Mouse (Mus musculus): Measurements from ENCODE around the gene Nab2. TPM values are rescaled to one million over a fixed set of nuclear protein-coding genes. Genes with fewer than 3 reads are reported as not detected.

Gene Nab2
- polyA plus RNA-seq (2015; fragmentation: Nextera tagmentation; extraction: Ambion mirVana) = 9.9 and 10.1 TPM in 2 replicates

DNA sequence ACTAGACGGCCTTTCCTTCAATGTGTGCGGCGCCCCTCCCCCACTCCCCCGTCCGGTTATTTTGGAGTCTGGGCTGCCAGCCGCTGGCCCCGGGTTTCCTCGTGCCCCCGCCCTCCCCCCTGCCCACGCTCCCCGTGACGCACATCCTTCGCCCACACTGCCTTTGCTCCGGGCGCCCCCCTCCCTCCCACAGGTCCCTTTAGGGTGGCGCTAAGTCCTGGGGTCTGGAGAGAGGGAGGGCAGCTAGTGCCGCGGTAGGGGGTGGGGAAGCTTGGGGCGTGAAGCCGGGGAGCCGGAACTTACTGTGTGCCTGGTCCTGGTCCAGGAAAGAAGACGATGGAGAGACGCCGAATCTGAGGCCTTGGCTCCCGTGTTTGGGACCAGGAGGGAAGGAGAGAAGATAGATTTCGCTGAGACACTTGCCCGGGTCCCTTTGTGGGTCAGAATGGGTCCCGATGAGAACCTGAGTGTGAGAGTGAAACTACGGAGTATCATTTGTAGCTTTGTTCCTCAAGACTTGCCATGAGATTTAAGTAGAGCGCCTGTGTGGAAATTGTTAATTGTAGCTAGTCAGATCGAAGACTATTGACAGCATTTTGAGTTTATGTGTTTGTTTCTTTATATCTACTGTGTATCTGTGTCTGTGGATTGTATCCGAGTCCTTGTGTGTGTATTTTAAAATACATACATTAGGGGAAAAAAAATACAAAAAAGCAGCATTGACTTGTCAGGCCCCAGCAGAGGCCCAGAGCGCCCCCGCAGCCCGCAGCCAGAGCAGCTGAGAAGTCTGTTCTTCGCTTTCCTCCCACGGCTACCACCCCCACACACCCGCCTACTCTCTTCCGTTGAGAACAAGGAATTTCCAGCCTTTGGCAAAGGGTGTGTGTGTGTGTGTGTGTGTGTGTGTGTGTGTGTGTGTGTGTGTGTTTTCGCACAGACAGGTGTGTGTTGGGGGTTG, at the start of gene Nab2:
Gene Nab2, minus strand, starts transcription at position 476 of the 958 bp plus-strand sequence.
- Histone ChIP-seq H3K27ac (ENCODE audit: low read length) (peak within 1 kb of the TSS; percentile 98), H3K9me3 (replicated peaks; ENCODE audit: control insufficient read depth, low read length) (no peaks in the 10 kb centered on the region), H3K4me2 (ENCODE audit: low read depth, low read length) (peak within 1 kb of the TSS; percentile 64), H3K27me3 (ENCODE audit: control insufficient read depth, insufficient read depth, low read length) (no peaks in the 10 kb centered on the region), H3K9ac (ENCODE audit: low read length) (peak within 1 kb of the TSS; percentile 83), H3K4me3 (replicated peaks; ENCODE audit: low read length) (peak within 1 kb of the TSS; percentile 58), H3K4me1 (ENCODE audit: control insufficient read depth, insufficient read depth, low read length) (peaks cover 27% of the 10 kb centered on the region), H3K36me3 (ENCODE audit: control insufficient read depth, insufficient read depth, low read length) (no peaks in the 10 kb centered on the region)
- 2% methylated on average over 40 of the region's 40 CpGs for WGBS
- ATAC-seq (ENCODE audit: insufficient read depth, low FRiP score) = peak; percentile 51

DNA sequence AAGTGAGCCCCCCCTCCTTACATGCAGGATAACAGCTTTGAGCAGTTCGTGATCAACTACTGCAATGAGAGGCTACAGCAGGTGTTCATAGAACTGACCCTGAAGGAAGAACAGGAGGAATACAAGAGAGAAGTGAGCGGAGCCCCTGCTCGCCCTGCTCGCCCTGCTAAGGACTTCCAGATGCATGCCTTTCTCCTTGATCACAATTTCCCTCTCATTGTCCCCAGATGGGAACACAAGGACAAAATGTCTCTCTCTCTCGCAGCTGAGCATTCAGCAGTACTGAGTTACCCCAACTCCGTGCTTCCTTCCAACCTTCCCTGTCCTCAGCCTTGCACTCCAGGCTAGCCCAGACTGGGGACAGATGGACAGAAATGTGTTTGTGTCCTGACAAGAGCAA, 44.4 kb upstream of the Nab2 start:
- no peaks in the 10 kb centered on the region for H3K9me3 ChIP-seq (replicated peaks; ENCODE audit: control insufficient read depth, low read length)
- no peak overlapping the region for H3K9ac ChIP-seq (ENCODE audit: low read length)
- WGBS = 77% methylated on average over 6 of the region's 6 CpGs
- no peaks in the 10 kb centered on the region for H3K4me1 ChIP-seq (ENCODE audit: control insufficient read depth, insufficient read depth, low read length)
- H3K36me3 ChIP-seq (ENCODE audit: control insufficient read depth, insufficient read depth, low read length) = no peaks in the 10 kb centered on the region
- no peaks in the 10 kb centered on the region for H3K27me3 ChIP-seq (ENCODE audit: control insufficient read depth, insufficient read depth, low read length)
- no peak overlapping the region for H3K4me2 ChIP-seq (ENCODE audit: low read depth, low read length)
- ATAC-seq (ENCODE audit: insufficient read depth, low FRiP score) = no peak
- no peak overlapping the region for H3K4me3 ChIP-seq (replicated peaks; ENCODE audit: low read length)
- H3K27ac ChIP-seq (ENCODE audit: low read length) = no peak overlapping the region

DNA sequence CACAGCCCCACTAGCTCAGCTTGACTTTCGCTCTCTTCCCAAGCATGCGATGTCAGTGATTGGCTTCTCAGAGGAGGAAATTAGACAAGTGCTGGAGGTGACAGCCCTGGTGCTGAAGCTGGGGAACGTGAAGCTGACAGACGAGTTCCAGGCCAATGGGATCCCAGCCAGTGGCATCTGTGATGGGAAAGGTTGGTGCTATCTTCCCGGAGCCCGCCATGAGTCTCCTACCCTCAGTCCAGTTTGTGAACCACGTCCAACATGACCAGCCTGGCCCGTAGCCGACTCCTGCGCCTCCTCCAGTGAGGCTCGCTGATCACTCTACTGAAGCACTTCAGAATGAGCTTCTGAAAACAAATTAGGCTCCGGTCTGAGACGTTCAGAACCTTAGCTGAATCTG, 42.0 kb upstream of the Nab2 start:
- WGBS = 74% methylated on average over 13 of the region's 13 CpGs
- Histone ChIP-seq H3K27me3 (ENCODE audit: control insufficient read depth, insufficient read depth, low read length) (no peaks in the 10 kb centered on the region), H3K9me3 (replicated peaks; ENCODE audit: control insufficient read depth, low read length) (no peaks in the 10 kb centered on the region)

DNA sequence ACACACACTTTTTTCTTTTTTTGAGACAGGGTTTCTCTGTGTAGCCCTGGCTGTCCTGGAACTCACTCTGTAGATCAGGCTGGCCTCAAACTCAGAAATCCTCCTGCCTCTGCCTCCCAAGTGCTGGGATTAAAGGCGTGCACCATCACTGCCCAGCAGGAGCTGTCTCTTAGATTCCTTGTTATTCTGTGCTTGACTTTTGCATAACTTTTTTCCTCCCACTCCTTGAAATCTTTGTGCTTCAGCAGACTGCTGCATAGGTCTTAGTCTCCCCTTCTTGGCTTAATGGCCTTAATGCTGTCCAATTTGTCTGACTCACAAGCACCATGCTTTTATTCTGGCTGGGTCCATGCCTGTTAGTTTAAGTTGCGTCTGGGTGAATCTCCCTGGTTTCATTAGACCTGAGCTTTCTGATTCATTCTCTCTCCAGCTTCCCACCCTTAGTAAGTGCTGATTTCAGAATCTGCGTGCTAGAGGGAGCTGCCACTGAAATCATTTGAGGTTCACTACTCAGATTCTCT, 40.5 kb upstream of the Nab2 start:
- WGBS = 79% methylated on average over 3 of the region's 3 CpGs

More for the DNA sequence above, 42.0 kb upstream of the Nab2 start:
- no peaks in the 10 kb centered on the region for H3K4me1 ChIP-seq (ENCODE audit: control insufficient read depth, insufficient read depth, low read length)
- no peak overlapping the region for H3K4me3 ChIP-seq (replicated peaks; ENCODE audit: low read length)
- no peaks in the 10 kb centered on the region for H3K36me3 ChIP-seq (ENCODE audit: control insufficient read depth, insufficient read depth, low read length)
- no peak overlapping the region for H3K4me2 ChIP-seq (ENCODE audit: low read depth, low read length)
- no peak overlapping the region for H3K27ac ChIP-seq (ENCODE audit: low read length)
- H3K9ac ChIP-seq (ENCODE audit: low read length) = no peak overlapping the region
- ATAC-seq (ENCODE audit: insufficient read depth, low FRiP score) = no peak

DNA sequence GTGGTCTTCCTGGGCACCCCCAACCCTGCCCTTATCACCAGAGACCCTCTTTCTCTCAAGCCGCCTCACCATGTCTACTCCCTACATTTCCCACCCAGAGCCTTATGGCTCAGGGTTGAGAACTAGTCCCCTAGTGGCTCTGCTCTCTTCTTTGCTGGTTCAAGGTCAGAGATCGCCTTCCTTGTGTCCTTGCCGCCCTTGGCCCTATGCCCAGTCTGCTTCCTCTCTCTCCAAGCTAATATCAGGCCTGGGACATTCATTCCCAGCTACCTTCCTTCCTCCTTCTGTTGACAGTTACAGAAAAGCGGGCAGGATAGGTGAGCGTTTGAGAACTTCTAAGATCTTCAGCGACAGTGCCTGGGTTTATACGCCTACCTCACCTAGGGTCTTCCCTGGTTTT, 39.4 kb upstream of the Nab2 start:
- H3K4me2 ChIP-seq (ENCODE audit: low read depth, low read length) = no peak overlapping the region
- no peak for ATAC-seq (ENCODE audit: insufficient read depth, low FRiP score)
- no peak overlapping the region for H3K9ac ChIP-seq (ENCODE audit: low read length)
- no peak overlapping the region for H3K4me3 ChIP-seq (replicated peaks; ENCODE audit: low read length)
- no peaks in the 10 kb centered on the region for H3K9me3 ChIP-seq (replicated peaks; ENCODE audit: control insufficient read depth, low read length)
- H3K4me1 ChIP-seq (ENCODE audit: control insufficient read depth, insufficient read depth, low read length) = no peaks in the 10 kb centered on the region
- H3K36me3 ChIP-seq (ENCODE audit: control insufficient read depth, insufficient read depth, low read length) = no peaks in the 10 kb centered on the region
- 72% methylated on average over 7 of the region's 7 CpGs for WGBS
- no peaks in the 10 kb centered on the region for H3K27me3 ChIP-seq (ENCODE audit: control insufficient read depth, insufficient read depth, low read length)
- no peak overlapping the region for H3K27ac ChIP-seq (ENCODE audit: low read length)

More for the DNA sequence above, 40.5 kb upstream of the Nab2 start:
- H3K4me3 ChIP-seq (replicated peaks; ENCODE audit: low read length) = no peak overlapping the region
- H3K27ac ChIP-seq (ENCODE audit: low read length) = no peak overlapping the region
- no peaks in the 10 kb centered on the region for H3K9me3 ChIP-seq (replicated peaks; ENCODE audit: control insufficient read depth, low read length)
- no peak overlapping the region for H3K4me2 ChIP-seq (ENCODE audit: low read depth, low read length)
- ATAC-seq (ENCODE audit: insufficient read depth, low FRiP score) = no peak
- H3K27me3 ChIP-seq (ENCODE audit: control insufficient read depth, insufficient read depth, low read length) = no peaks in the 10 kb centered on the region
- H3K9ac ChIP-seq (ENCODE audit: low read length) = no peak overlapping the region
- no peaks in the 10 kb centered on the region for H3K36me3 ChIP-seq (ENCODE audit: control insufficient read depth, insufficient read depth, low read length)
- H3K4me1 ChIP-seq (ENCODE audit: control insufficient read depth, insufficient read depth, low read length) = no peaks in the 10 kb centered on the region

- H3K27me3 ChIP-seq (ENCODE audit: control insufficient read depth, insufficient read depth, low read length) = no peaks in the 10 kb centered on the region
- no peaks in the 10 kb centered on the region for H3K36me3 ChIP-seq (ENCODE audit: control insufficient read depth, insufficient read depth, low read length)
- no peaks in the 10 kb centered on the region for H3K9me3 ChIP-seq (replicated peaks; ENCODE audit: control insufficient read depth, low read length)
- no peak overlapping the region for H3K4me3 ChIP-seq (replicated peaks; ENCODE audit: low read length)
- ATAC-seq (ENCODE audit: insufficient read depth, low FRiP score) = no peak
- no peak overlapping the region for H3K4me2 ChIP-seq (ENCODE audit: low read depth, low read length)
- 94% methylated on average over 4 of the region's 4 CpGs for WGBS
- H3K27ac ChIP-seq (ENCODE audit: low read length) = no peak overlapping the region
- no peak overlapping the region for H3K9ac ChIP-seq (ENCODE audit: low read length)
- no peaks in the 10 kb centered on the region for H3K4me1 ChIP-seq (ENCODE audit: control insufficient read depth, insufficient read depth, low read length)
These were observed 37.4 kb upstream of the Nab2 start for GRCm38 (mm10) chr10:127705783-127706182.

DNA sequence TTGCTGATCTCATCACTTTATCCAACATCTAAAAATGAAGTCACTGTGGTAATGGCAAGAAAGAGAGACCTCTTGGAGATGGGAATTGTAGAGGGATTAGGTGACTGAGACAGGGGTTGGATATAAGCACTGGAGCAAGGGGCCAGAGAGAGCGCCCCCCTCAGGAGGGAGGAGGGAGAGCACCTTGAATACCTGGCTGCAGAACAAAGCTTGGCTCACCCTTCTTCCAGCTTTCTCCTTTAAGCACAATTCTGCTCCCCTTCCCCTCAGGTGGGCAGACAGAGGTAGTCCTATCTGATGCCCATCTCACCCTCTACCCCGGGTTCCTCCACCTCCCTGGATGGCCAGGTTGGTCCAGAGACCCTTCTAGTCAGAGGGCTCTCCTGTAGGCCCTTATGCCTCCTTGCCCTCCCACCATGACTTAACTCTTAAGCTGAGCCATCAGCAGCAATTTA, 36.4 kb upstream of the Nab2 start, which contains the start of gene Myo1a:
Gene Myo1a, plus strand, starts transcription at position 405 of the 455 bp plus-strand sequence.
- ATAC-seq (ENCODE audit: insufficient read depth, low FRiP score) = no peak
- Histone ChIP-seq H3K9me3 (replicated peaks; ENCODE audit: control insufficient read depth, low read length) (no peaks in the 10 kb centered on the region), H3K4me1 (ENCODE audit: control insufficient read depth, insufficient read depth, low read length) (no peaks in the 10 kb centered on the region), H3K4me2 (ENCODE audit: low read depth, low read length) (peak within 1 kb of the TSS; percentile 34), H3K9ac (ENCODE audit: low read length) (no peak within 1 kb of the TSS; the same call in 1 of the 2 replicates), H3K27ac (ENCODE audit: low read length) (peak within 1 kb of the TSS; percentile 76), H3K27me3 (ENCODE audit: control insufficient read depth, insufficient read depth, low read length) (no peaks in the 10 kb centered on the region), H3K4me3 (replicated peaks; ENCODE audit: low read length) (peak within 1 kb of the TSS; percentile 14), H3K36me3 (ENCODE audit: control insufficient read depth, insufficient read depth, low read length) (no peaks in the 10 kb centered on the region)
- WGBS = 51% methylated on average over 2 of the region's 2 CpGs

- no peaks in the 10 kb centered on the region for H3K36me3 ChIP-seq (ENCODE audit: control insufficient read depth, insufficient read depth, low read length)
- H3K4me1 ChIP-seq (ENCODE audit: control insufficient read depth, insufficient read depth, low read length) = no peaks in the 10 kb centered on the region
- ATAC-seq (ENCODE audit: insufficient read depth, low FRiP score) = peak; percentile 81; the same call in 1 of the 2 replicates
- no peaks in the 10 kb centered on the region for H3K9me3 ChIP-seq (replicated peaks; ENCODE audit: control insufficient read depth, low read length)
- H3K9ac ChIP-seq (ENCODE audit: low read length) = no peak overlapping the region; the same call in 1 of the 2 replicates
- WGBS = 41% methylated on average over 2 of the region's 2 CpGs
- H3K4me3 ChIP-seq (replicated peaks; ENCODE audit: low read length) = peak overlapping the region; percentile 14
- H3K27me3 ChIP-seq (ENCODE audit: control insufficient read depth, insufficient read depth, low read length) = no peaks in the 10 kb centered on the region
- H3K4me2 ChIP-seq (ENCODE audit: low read depth, low read length) = peak overlapping the region; percentile 34; the same call in 1 of the 2 replicates
- peak overlapping the region; percentile 76 for H3K27ac ChIP-seq (ENCODE audit: low read length)
These were observed 35.9 kb upstream of the Nab2 start for GRCm38 (mm10) chr10:127704293-127704692.

DNA sequence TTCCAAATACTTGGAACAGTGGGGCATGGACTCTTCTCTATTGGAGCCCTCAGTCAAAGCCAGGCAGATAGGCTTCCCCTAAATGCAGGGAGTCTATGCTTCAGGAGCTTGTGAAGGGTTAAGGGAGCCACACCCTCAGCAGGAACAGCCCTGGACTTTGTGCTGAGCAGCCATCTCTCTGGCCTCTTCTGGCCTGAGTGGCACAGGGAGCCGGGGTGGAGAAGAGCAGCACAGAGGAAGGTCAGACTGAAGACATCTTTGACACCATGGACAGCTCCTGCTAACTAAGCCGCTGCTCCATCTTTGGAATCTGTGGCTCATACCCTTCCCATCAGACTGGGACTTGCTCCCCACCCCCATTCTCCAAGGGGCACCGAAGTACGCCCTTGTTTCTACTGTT, 34.9 kb upstream of the Nab2 start:
- no peak for ATAC-seq (ENCODE audit: insufficient read depth, low FRiP score)
- H3K9me3 ChIP-seq (replicated peaks; ENCODE audit: control insufficient read depth, low read length) = no peaks in the 10 kb centered on the region
- peak overlapping the region; percentile 34; the same call in 1 of the 2 replicates for H3K4me2 ChIP-seq (ENCODE audit: low read depth, low read length)
- WGBS = 32% methylated on average over 4 of the region's 4 CpGs
- H3K27me3 ChIP-seq (ENCODE audit: control insufficient read depth, insufficient read depth, low read length) = no peaks in the 10 kb centered on the region
- 0 out of 2 replicates have a peak overlapping the region, but pooled peaks have one; percentile 6 for H3K9ac ChIP-seq (ENCODE audit: low read length)
- no peaks in the 10 kb centered on the region for H3K36me3 ChIP-seq (ENCODE audit: control insufficient read depth, insufficient read depth, low read length)
- H3K4me3 ChIP-seq (replicated peaks; ENCODE audit: low read length) = peak overlapping the region; percentile 14
- no peak overlapping the region for H3K27ac ChIP-seq (ENCODE audit: low read length)
- H3K4me1 ChIP-seq (ENCODE audit: control insufficient read depth, insufficient read depth, low read length) = no peaks in the 10 kb centered on the region

Measured in stomach, embryonic 16.5 days (tissue).